Mouse (Mus musculus): ENCODE data around the gene Ubl5.

Ubl5 gene

DNA sequence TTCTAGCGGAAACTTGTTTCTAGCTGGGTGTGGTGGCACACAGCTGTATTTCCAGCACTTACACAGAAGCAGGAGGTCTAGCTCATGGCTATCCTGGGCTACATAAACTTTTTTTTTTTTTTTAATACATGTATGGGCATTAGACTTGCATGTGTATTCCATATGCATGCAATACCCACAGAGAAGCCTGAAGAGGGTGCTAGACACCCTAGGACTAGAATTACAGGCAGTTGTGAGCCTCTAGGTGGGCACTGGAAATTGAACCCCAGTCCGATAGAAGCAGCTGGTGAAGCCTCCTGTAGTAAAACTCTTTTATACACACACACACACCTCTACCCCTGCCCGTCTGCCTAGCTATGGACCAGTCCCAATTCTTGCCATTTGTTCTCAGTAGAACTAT is 11.2 kb downstream of the Ubl5 start:
- DNase-seq (ENCODE audit: low read depth in 1 of 2, low spot score in 2 of 2) = no peak

GRCm38 (mm10) chr9:20657546-20657945 is 14.9 kb downstream of the Ubl5 start:
- DNase-seq (ENCODE audit: low read depth in 1 of 2, low spot score in 2 of 2) = no peak

DNA sequence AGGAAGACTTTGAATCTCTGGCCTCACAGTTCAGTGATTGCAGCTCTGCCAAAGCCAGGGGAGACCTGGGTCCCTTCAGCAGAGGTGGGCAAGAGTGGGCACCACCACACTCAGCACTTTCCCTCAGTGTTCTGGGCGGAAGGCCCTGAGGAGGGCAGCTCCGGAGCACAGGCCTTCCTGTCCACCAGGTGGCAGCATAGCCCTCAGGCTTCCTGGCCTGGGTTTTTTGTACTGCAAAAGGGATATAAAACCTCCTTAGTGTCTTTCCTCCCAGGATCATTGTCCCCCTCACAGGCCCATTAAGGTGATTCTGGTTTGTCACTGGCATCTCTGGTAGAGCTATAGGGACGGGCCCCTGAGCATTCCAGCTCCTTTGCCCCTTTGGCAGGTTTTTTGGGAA is 19.6 kb downstream of the Ubl5 start:
- DNase-seq (ENCODE audit: low read depth in 1 of 2, low spot score in 2 of 2) = peak in 1 of 2 experiments; percentile 27

- no peak for DNase-seq (ENCODE audit: low read depth in 1 of 2, low spot score in 2 of 2)
These were observed 20.2 kb downstream of the Ubl5 start for GRCm38 (mm10) chr9:20662874-20663273.

GRCm38 (mm10) chr9:20663956-20664355 is 21.3 kb downstream of the Ubl5 start:
- no peak for DNase-seq (ENCODE audit: low read depth in 1 of 2, low spot score in 2 of 2)

GRCm38 (mm10) chr9:20664366-20664765 is 21.7 kb downstream of the Ubl5 start:
- DNase-seq (ENCODE audit: low read depth in 1 of 2, low spot score in 2 of 2) = no peak

- DNase-seq (ENCODE audit: low read depth in 1 of 2, low spot score in 2 of 2) = no peak
These were observed 22.4 kb downstream of the Ubl5 start for GRCm38 (mm10) chr9:20664982-20665637.

GRCm38 (mm10) chr9:20665925-20666324 is 23.2 kb downstream of the Ubl5 start:
- DNase-seq (ENCODE audit: low read depth in 1 of 2, low spot score in 2 of 2) = no peak

DNA sequence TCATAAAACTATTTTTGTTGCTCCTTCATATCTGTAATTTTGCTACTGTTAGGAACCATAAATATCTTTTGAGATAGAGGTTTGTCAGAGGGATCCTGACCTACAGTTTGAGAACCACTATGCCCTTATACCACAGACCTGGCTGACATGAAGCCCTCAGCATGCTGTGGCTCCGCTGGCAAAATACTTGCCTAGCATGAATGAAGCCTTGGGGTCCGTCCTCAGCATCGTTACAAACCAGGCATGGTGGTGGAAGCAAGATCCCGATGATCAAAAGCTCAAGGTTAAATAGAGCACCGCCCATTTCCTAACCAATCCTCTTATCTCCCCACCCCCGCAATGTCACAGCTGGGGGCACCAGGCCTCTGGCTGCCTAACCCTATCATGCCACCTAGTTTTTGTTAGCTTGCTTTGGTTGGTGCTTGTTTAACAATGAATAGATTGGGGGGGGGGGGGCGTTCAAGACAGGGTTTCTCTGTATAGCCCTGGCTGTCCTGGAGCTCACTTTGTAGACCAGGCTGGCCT is 23.9 kb downstream of the Ubl5 start:
- no peak for DNase-seq (ENCODE audit: low read depth in 1 of 2, low spot score in 2 of 2)

GRCm38 (mm10) chr9:20668065-20668464 is 25.4 kb downstream of the Ubl5 start:
- no peak for DNase-seq (ENCODE audit: low read depth in 1 of 2, low spot score in 2 of 2)

DNA sequence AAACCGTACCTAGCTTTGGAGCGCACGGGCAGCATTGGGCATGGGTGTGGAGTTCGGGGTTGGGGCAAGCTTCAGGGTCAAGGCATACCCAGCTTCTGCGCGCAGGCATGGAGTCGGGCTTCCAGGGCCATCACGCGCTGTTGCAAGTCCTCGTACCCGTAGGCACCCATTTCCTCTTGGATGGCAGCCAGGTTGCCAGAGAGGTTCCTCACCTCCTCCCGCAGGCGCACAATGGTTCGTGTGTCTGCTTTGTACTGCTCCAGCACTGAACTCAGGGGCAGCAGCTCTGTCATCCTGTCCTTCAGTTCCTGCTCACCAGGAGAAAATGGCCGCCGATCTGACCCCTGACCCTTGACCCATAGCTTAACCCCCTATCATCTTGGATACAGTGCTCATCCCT is 29.4 kb downstream of the Ubl5 start:
- no peak for DNase-seq (ENCODE audit: low read depth in 1 of 2, low spot score in 2 of 2)

DNA sequence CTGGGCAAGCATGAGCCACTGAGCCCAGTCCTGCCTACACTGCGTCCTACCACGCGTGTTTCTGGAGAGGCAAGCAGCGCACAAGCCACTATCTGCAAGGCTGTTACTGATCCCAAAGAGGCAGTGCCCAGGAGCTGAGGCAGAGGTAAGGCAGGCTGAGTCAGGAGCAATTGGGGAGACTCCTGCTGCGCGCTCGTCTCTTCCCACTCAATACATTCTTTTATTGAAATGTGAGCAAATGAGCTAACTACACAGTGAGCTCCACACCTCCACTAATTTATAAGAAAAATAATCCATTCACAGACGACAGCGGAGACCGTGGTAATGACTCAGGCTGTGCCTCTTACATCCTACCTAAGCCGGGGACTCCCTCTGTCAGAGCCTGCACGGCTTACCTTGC is 35.2 kb downstream of the Ubl5 start:
- DNase-seq (ENCODE audit: low read depth in 1 of 2, low spot score in 2 of 2) = no peak

- DNase-seq (ENCODE audit: low read depth in 1 of 2, low spot score in 2 of 2) = no peak
These were observed 37.8 kb downstream of the Ubl5 start for GRCm38 (mm10) chr9:20680378-20680958.

- no peak for DNase-seq (ENCODE audit: low read depth in 1 of 2, low spot score in 2 of 2)
These were observed 39.1 kb downstream of the Ubl5 start for GRCm38 (mm10) chr9:20681546-20682388.

DNA sequence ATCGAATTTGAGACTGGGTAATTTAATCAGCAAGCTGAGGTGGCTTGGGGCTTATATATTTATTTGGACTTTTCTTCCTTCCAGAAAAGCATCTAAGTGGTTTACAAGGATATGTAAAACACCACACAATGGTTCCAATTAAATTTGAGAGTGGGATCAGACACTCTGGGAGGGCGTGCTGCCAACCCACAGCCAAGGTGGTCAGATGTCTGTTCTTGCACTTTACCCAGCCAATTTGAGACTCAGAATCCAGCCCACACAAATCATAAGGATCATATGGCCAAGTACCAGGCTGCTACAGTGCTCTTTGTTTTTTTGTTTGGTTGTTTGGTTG is 39.7 kb downstream of the Ubl5 start:
- no peak for DNase-seq (ENCODE audit: low read depth in 1 of 2, low spot score in 2 of 2)

GRCm38 (mm10) chr9:20685081-20685861 is 42.6 kb downstream of the Ubl5 start:
- DNase-seq (ENCODE audit: low read depth in 1 of 2, low spot score in 2 of 2) = no peak

DNA sequence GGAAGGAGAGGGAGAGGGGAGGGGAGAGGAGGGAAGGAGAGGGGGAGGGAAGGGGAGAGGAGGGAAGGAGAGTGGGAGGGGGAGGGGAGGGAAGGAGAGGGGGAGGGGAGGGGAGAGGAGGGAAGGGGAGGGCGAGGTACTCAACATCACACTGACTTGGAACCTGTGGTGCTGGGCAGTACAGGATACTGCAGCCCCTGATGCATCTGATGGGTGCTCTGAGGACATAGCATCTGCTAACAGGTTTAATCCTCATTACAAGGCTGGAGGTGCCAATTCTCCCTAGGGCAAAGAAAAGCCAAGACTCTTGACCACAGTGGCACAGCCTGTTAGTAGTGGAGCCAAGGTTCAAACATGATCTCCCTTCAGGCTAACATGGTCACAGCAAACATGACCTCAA is 46.7 kb downstream of the Ubl5 start:
- no peak for DNase-seq (ENCODE audit: low read depth in 1 of 2, low spot score in 2 of 2)

GRCm38 (mm10) chr9:20689913-20690312 is 47.2 kb downstream of the Ubl5 start:
- no peak for DNase-seq (ENCODE audit: low read depth in 1 of 2, low spot score in 2 of 2)

DNA sequence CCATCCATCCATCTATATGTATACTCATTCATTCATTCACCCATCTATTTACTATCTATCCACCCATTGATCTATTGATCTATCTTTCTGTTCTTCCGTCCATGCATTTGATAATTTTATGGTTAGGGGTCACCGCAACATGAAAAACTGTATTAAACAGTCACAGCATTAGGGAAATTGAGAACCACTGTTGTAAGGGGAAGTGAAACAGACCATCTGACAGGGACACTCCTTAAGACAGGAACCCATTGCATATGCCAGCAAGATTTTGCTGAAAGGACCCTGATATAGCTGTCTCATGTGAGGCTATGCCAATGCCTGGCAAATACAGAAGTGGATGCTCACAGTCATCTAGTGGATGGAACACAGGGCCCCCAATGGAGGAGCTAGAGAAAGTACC is 47.8 kb downstream of the Ubl5 start:
- peak in 1 of 2 experiments; percentile 10 for DNase-seq (ENCODE audit: low read depth in 1 of 2, low spot score in 2 of 2)

DNA sequence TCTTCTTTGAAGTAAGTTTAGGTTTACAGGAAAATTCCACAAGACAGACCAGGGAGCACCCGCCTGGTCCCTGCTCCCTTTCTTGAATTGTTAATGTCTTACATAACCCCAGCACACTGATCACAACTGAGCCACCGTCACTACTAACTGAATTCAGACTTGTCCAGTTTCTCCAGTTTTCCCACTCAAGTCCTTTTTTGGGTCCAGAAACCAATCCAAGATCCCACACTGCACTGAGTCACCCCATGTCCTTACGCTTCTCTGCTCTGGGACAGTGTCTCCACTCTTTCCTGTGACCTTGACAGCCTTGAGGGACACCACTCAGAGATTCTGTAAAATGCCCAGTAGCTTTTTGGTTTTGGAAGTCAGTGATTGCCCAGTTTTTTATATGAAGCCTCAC is 50.2 kb downstream of the Ubl5 start:
- no peak for DNase-seq (ENCODE audit: low read depth in 1 of 2, low spot score in 2 of 2)

- DNase-seq (ENCODE audit: low read depth in 1 of 2, low spot score in 2 of 2) = no peak
These were observed 52.1 kb downstream of the Ubl5 start for GRCm38 (mm10) chr9:20694721-20695235.
